Mouse (Mus musculus): Measurements from ENCODE around the gene Ttc39d. TPM values are rescaled to one million over a fixed set of nuclear protein-coding genes. Genes with fewer than 3 reads are reported as not detected.
"Not testable (repeated sequence)": the region's sequence is repeated elsewhere in the genome, so short reads cannot be mapped to it uniquely, and the experiment has no call there.

Ttc39d gene
- polyA plus RNA-seq, 1 experiment from 2014 or later: 0.06 TPM

DNA sequence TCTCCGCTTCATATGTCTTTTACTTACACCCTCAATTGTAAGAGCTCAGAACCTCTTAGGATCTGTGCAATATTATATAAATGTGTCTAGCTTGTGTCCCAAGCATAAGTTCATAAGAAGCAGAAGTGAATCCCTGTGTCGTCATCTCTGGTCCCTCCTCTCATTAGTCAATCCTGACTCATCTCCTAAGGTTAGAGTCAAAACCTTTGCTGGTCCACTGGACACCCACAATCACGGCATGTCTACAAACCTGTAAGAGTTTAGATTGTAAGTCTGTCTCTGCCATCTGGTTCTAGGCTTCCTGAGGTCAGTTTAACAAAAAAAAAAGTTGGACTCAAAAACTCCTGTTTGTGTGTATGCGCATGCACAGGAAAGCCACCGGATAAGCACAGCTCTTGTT is 34.5 kb upstream of the Ttc39d start:
- H3K27me3 ChIP-seq (replicated peaks): no peaks in the 10 kb centered on the region
- H3K9ac ChIP-seq: no peak overlapping the region
- H3K9me3 ChIP-seq: no peaks in the 10 kb centered on the region
- H3K27ac ChIP-seq: no peak overlapping the region
- no peak overlapping the region for H3K4me3 ChIP-seq
- H3K4me1 ChIP-seq: peaks cover 15% of the 10 kb centered on the region
- no peaks in the 10 kb centered on the region for H3K36me3 ChIP-seq (replicated peaks)
- ATAC-seq (replicated peaks): no peak
- H3K4me2 ChIP-seq: no peak overlapping the region
- whole genome bisulfite sequencing: 95% methylated on average over 5 of the region's 5 CpGs

DNA sequence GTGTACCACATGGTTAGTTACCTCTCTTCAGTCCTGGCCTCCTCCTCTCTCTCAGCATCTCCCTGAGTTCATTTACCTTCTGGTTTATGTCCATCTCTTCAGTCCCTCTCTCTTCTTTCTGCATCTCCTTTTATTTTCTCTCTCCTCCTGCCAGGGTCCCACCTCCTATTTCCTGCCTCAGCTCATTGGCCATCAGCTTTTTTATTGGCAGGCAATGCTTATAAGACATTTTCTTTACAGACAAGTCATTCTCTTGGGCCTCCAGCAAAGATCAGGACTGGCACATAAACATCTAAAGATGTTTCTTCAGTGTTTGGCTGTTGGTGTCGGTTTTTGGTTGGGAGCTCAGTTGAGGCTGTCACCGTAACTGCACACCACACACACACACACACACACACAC is 33.6 kb upstream of the Ttc39d start:
- Histone ChIP-seq H3K4me2 (no peak overlapping the region), H3K4me3 (no peak overlapping the region), H3K4me1 (peaks cover 5% of the 10 kb centered on the region), H3K9ac (no peak overlapping the region), H3K27me3 (replicated peaks) (no peaks in the 10 kb centered on the region), H3K9me3 (no peaks in the 10 kb centered on the region), H3K27ac (no peak overlapping the region), H3K36me3 (replicated peaks) (no peaks in the 10 kb centered on the region)
- 80% methylated on average over 2 of the region's 2 CpGs for WGBS
- no peak for ATAC-seq (replicated peaks)

DNA sequence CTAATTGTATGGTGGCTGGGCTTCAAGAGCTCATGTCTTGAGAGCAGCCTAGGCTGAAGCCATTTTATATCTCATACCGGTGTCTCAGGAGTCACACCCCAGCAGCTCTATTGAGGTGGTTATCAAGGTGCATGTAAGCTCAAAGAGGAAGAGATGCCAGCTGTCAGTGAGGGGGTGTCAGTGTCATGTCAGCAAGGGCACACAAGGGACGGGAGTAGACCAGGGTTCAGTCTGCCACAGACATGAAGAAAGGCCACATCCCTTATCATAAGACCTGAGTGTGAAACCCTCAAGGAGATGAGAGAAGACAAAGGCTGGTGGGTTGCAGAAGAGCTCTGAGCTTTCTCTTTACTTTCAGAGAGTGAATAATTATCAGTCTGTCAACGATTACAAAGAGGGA is 33.1 kb upstream of the Ttc39d start:
- peaks cover 1% of the 10 kb centered on the region for H3K4me1 ChIP-seq
- H3K9ac ChIP-seq: no peak overlapping the region
- no peaks in the 10 kb centered on the region for H3K9me3 ChIP-seq
- H3K27ac ChIP-seq: no peak overlapping the region
- H3K36me3 ChIP-seq (replicated peaks): no peaks in the 10 kb centered on the region
- no peaks in the 10 kb centered on the region for H3K27me3 ChIP-seq (replicated peaks)
- 86% methylated on average over 3 of the region's 3 CpGs for WGBS
- no peak for ATAC-seq (replicated peaks)
- H3K4me2 ChIP-seq: no peak overlapping the region
- H3K4me3 ChIP-seq: no peak overlapping the region

DNA sequence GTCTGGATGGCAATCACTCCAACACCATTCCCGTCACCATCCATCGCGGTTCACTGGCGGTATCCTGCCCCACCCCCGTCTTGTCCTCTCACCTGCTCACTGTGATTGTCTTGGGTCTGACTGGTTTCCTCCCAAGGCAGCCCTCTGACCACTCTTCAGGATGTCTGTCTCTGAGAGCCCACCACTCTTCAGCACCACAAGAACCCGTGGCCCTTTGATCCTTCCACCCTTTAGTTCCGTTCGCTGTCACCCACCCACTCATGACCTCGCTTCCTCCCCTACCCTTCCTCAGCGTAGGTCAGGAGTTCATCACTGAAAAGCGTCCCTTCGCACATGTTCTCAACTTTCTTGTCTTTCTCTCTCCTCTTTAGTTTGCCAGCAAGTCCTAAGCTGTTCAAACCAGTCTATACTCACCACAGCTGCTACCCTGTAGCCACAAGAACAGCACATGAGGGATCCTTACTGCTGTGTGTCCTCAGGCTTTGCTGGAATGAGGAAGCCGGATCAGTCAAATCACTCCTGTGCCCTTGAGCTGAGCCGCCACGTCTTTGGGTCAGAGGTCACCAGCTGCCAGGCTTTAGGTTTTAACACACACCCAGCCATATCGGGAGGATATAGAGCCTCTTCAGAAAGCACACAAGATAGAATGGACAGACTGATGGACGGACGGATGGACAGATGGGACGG is 32.4 kb upstream of the Ttc39d start:
- no peak overlapping the region for H3K9ac ChIP-seq
- no peak for ATAC-seq (replicated peaks)
- no peaks in the 10 kb centered on the region for H3K36me3 ChIP-seq (replicated peaks)
- no peak overlapping the region for H3K27ac ChIP-seq
- H3K4me3 ChIP-seq: no peak overlapping the region
- H3K4me2 ChIP-seq: no peak overlapping the region
- H3K4me1 ChIP-seq: no peaks in the 10 kb centered on the region
- no peaks in the 10 kb centered on the region for H3K27me3 ChIP-seq (replicated peaks)
- WGBS: 82% methylated on average over 19 of the region's 19 CpGs
- H3K9me3 ChIP-seq: no peaks in the 10 kb centered on the region

DNA sequence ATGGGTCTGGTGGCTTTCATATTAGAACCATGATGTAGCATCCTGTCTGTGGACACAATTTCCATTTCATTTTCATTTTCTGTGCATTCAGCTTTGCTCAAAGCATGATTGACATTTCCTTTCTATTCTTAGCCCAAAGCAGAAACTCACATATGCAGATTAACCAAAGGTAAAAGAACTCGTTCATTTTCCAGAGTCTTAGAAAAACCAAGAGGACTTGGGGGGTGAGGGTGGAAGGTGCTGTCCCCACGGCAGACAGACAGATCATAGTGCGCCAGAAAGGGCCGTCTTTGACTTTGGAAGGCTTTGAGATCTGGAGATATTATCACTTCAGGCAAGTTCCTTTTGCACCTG is 31.9 kb upstream of the Ttc39d start:
- no peak for ATAC-seq (replicated peaks)
- Histone ChIP-seq H3K4me3 (no peak overlapping the region), H3K9me3 (no peaks in the 10 kb centered on the region), H3K27me3 (replicated peaks) (no peaks in the 10 kb centered on the region), H3K4me1 (no peaks in the 10 kb centered on the region), H3K27ac (no peak overlapping the region), H3K4me2 (no peak overlapping the region), H3K9ac (no peak overlapping the region), H3K36me3 (replicated peaks) (no peaks in the 10 kb centered on the region)
- WGBS: 61% methylated on average over 4 of the region's 4 CpGs

DNA sequence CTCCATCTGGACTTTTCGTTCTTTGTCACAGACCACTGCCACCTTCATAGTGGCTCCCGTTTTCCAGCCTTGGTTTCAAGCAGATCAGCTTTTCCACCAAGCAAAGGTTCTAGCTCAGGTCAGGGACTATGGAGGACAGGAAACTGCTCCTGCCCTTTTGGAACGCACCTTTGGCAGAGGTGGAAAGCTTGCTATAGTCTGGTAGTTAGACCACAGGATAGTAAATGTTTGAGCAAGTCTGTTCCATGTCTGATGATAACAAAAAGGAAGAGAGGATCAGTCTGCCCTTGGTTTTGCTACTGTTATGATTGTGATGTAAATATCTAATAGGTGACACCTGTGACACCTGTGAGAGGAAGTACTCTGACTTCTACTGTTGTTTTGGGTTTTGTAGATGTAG is 31.3 kb upstream of the Ttc39d start:
- no peaks in the 10 kb centered on the region for H3K27me3 ChIP-seq (replicated peaks)
- ATAC-seq (replicated peaks): no peak
- no peak overlapping the region for H3K4me2 ChIP-seq
- H3K36me3 ChIP-seq (replicated peaks): no peaks in the 10 kb centered on the region
- no peak overlapping the region for H3K4me3 ChIP-seq
- H3K4me1 ChIP-seq: no peaks in the 10 kb centered on the region
- H3K9ac ChIP-seq: no peak overlapping the region
- H3K27ac ChIP-seq: no peak overlapping the region
- H3K9me3 ChIP-seq: no peaks in the 10 kb centered on the region
- 91% methylated on average over 3 of the region's 3 CpGs for whole genome bisulfite sequencing

DNA sequence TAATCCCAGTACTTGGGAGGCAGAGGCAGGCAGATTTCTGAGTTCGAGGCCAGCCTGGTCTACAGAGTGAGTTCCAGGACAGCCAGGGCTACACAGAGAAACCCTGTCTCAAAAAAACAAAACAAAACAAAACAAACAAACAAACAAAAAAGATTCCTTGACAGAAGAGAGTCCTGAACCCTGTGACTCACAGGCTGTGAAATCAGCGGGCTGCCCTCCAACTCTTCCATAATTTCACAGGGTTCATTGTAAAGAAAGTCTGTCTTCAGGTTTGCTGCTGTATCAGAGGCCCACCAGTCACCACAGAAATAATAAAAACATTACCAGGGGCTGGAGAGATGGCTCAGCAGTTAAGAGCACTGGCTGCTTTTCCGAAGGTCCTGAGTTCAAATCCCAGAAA is 28.4 kb upstream of the Ttc39d start:
- not testable (repeated sequence) for H3K36me3 ChIP-seq (replicated peaks); H3K9me3 ChIP-seq; H3K9ac ChIP-seq; H3K4me3 ChIP-seq; H3K27me3 ChIP-seq (replicated peaks); H3K4me1 ChIP-seq; H3K4me2 ChIP-seq; H3K27ac ChIP-seq; ATAC-seq (replicated peaks)
- 100% methylated on average over 3 of the region's 3 CpGs for WGBS

DNA sequence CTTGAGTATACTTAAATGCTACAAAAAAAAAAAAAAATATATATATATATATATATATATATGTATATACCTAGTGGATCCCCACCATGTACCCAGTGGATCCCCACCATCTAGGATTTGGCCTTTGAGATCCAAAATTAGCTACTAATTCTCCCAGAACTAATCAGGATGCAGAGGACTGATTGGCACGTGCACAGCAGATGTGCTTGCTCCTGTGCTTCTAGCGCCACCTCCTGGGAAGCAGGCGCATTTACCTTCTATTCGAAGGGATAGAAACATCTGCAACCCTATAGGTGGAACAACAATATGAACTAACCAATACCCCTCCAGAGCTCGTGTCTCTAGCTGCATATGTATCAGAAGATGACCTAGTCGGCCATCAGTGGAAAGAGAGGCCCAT is 27.3 kb upstream of the Ttc39d start:
- Histone ChIP-seq H3K27ac (no peak overlapping the region), H3K4me2 (no peak overlapping the region), H3K36me3 (replicated peaks) (no peaks in the 10 kb centered on the region), H3K27me3 (replicated peaks) (no peaks in the 10 kb centered on the region), H3K4me3 (no peak overlapping the region), H3K9me3 (no peaks in the 10 kb centered on the region), H3K9ac (no peak overlapping the region), H3K4me1 (no peaks in the 10 kb centered on the region)
- 2% methylated on average over 6 of the region's 6 CpGs for WGBS
- ATAC-seq (replicated peaks): peak; percentile 88

DNA sequence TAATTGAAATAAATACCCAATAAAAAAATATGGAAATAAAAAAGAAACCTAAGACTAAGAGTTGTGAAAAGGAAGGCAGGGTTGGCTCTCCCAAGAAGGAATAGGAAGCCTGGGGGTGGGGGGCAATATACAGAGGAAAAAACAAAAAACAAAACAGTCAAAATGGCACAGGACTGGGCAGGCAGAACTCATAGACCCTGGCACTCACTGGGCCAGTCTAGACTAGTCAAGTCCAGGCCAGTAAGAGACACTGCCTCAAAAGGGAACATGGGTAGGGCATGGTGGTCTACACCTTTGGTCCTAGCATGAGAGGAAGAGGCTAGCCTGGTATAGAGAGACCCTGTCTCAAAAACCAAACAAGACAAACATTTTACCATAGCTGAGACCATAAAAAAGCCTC is 26.8 kb upstream of the Ttc39d start:
- Histone ChIP-seq H3K36me3 (replicated peaks) (no peaks in the 10 kb centered on the region), H3K27me3 (replicated peaks) (no peaks in the 10 kb centered on the region), H3K27ac (no peak overlapping the region), H3K4me3 (no peak overlapping the region), H3K9ac (no peak overlapping the region), H3K4me1 (no peaks in the 10 kb centered on the region), H3K4me2 (no peak overlapping the region), H3K9me3 (no peaks in the 10 kb centered on the region)
- ATAC-seq (replicated peaks): peak; percentile 79

DNA sequence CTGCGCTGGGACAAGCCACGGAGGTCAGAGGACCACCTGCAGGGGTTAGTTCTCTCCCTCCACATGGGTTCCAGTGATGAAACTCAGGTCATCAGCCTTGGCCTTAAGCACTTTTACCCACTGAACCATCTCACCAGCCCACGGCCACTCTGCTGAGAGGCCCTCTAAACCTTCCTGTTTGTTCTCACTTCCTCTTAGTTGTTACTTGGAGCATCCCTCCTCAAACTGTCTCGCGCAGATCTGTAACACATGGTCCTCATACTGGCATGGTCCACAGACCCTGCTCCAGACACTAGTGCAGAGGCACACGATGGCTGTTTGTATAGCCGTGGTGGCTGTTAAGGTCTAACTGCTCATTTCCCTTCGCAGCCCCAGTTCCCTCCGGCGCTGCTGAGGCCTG is 23.6 kb upstream of the Ttc39d start:
- 86% methylated on average over 10 of the region's 10 CpGs for WGBS
- Histone ChIP-seq H3K9me3 (no peaks in the 10 kb centered on the region), H3K27me3 (replicated peaks) (no peaks in the 10 kb centered on the region), H3K4me2 (no peak overlapping the region), H3K9ac (no peak overlapping the region), H3K27ac (no peak overlapping the region), H3K4me3 (no peak overlapping the region), H3K4me1 (no peaks in the 10 kb centered on the region), H3K36me3 (replicated peaks) (no peaks in the 10 kb centered on the region)
- ATAC-seq (replicated peaks): no peak

DNA sequence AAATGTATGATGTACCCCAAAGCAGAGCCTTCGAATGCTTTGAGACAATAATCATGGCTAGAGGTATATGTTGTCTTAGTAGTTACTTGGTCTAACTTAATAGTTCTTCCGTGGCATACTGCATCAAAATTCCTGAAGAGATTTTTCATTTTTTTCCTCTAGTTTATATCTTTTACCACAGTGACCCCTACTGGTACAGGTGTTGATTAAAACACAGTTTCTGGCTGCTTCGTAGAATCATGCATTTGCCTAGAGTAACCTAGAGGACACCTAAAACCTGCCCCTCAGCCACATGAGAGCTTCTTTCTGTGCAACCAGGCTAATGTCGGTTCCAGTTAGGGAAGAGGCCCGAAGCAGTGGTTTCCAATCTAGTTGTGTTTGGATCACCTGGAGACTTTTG is 14.2 kb upstream of the Ttc39d start:
- WGBS: 68% methylated on average over 5 of the region's 5 CpGs
- Histone ChIP-seq H3K4me3 (no peak overlapping the region), H3K27ac (no peak overlapping the region), H3K9me3 (no peaks in the 10 kb centered on the region), H3K9ac (no peak overlapping the region), H3K4me1 (no peaks in the 10 kb centered on the region), H3K4me2 (no peak overlapping the region), H3K27me3 (replicated peaks) (no peaks in the 10 kb centered on the region), H3K36me3 (replicated peaks) (peaks cover 13% of the 10 kb centered on the region; the same call in 1 of the 2 replicates)
- peak; percentile 35 for ATAC-seq (replicated peaks)

DNA sequence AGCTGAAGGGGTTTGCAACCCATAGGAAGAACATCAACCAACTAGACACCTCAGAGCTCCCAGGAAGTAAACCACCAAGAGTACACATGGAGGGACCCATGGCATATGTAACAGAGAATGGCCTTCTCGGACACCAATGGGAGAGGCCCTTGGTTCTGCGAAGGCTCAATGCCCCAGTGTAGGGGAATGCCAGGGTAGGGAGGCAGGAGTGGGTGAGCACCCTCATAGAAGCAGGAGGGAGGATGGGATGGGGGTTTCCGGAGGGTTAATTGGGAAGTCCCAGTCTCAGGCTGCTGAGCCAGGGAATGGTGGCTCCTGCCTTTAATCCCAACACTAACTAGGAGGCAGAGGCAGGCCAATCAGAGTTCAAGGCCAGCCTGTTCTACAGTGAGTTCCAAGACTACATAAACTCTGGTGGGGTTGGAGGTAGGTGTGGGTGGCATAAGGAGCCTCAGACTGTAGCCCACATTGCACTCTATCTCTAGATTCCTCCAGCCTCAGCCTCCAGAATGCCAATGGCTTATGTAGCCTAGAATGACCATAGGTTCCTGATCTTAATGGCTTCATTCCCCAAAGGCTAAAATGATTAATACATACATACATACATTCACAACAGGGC is 8.0 kb upstream of the Ttc39d start:
- H3K4me2 ChIP-seq: no peak overlapping the region
- H3K4me1 ChIP-seq: 0 out of 2 replicates have a peak, but pooled peaks cover 6% of the 10 kb centered on the region
- no peak overlapping the region for H3K9ac ChIP-seq
- no peaks in the 10 kb centered on the region for H3K27me3 ChIP-seq (replicated peaks)
- peak; percentile 53; the same call in 1 of the 2 replicates for ATAC-seq (replicated peaks)
- WGBS: 91% methylated on average over 3 of the region's 3 CpGs
- no peak overlapping the region for H3K27ac ChIP-seq
- H3K4me3 ChIP-seq: no peak overlapping the region
- peaks cover 43% of the 10 kb centered on the region for H3K36me3 ChIP-seq (replicated peaks)
- no peaks in the 10 kb centered on the region for H3K9me3 ChIP-seq

DNA sequence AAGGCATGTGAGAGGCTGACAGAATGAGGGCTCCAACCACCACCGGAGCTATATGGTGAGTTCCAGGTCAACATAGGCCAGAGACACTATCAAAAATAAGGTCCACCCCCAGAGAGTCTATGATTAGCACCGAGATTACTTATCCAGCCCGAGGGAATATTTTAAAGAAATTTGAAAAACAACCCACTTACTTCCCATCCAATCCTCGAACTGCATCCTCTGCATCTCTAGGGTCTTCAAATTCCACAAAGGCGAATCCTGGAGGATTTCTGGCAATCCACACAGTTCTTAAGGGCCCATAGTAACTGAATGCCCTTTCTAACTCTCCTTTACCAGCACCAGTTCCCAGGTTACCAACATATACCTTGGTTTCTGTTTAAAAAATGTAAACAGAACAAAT is 1.6 kb upstream of the Ttc39d start:
- H3K4me1 ChIP-seq: peaks cover 19% of the 10 kb centered on the region
- WGBS: 33% methylated on average over 5 of the region's 5 CpGs
- ATAC-seq (replicated peaks): no peak

More for the DNA sequence above, 1.6 kb upstream of the Ttc39d start:
- peak overlapping the region; percentile 99 for H3K27ac ChIP-seq
- peak overlapping the region; percentile 74 for H3K4me3 ChIP-seq
- peak overlapping the region; percentile 80 for H3K4me2 ChIP-seq
- H3K36me3 ChIP-seq (replicated peaks): peaks cover 24% of the 10 kb centered on the region
- no peaks in the 10 kb centered on the region for H3K27me3 ChIP-seq (replicated peaks)
- peak overlapping the region; percentile 90 for H3K9ac ChIP-seq
- no peaks in the 10 kb centered on the region for H3K9me3 ChIP-seq

All from midbrain, embryonic 15.5 days (tissue).